Mouse (Mus musculus) ovary, postnatal 14 days (tissue): ENCODE data around the gene Hps1.

Source experiments
- DNase-seq: peaks from one replicate; pipeline ENCODE4 v3.0.0; 2022; ENCODE audit warnings: low spot score

The Hps1 gene

DNA sequence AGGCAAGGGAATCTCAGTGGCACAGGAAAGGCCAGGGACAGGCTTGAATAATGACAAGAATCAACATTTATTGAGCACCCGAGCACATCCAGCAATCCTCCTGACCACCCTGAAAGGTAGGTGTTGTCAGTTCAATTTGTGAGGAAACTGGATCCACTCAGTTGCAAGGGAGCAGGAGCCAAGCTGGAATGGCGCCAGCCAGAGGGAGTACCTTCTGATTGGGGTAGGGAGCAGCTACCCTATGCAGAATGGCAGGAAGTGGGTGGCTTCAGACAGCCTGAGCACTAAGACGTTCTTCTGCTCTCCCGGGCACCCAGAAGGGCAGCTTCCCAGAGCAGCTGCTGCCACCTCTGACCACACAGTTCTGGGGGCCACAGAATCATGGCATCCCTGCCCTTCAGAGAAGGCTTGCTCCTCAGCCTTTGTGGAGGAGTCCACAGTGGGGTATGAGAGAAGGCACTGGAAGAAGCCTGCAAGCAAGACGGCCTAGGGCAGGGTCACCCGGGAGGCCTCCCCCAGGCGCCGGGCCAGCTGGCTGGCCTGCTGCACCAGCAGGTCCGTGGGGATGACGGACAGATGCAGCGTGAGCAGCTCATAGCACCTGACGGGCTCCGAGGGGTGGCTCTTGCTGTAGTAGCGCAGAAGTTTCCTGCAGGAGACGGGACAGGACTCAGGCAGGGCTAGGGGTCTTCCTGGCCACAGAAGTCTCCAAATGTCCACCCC is 24.5 kb downstream of the Hps1 start:
- peak; percentile 45 for DNase-seq

DNA sequence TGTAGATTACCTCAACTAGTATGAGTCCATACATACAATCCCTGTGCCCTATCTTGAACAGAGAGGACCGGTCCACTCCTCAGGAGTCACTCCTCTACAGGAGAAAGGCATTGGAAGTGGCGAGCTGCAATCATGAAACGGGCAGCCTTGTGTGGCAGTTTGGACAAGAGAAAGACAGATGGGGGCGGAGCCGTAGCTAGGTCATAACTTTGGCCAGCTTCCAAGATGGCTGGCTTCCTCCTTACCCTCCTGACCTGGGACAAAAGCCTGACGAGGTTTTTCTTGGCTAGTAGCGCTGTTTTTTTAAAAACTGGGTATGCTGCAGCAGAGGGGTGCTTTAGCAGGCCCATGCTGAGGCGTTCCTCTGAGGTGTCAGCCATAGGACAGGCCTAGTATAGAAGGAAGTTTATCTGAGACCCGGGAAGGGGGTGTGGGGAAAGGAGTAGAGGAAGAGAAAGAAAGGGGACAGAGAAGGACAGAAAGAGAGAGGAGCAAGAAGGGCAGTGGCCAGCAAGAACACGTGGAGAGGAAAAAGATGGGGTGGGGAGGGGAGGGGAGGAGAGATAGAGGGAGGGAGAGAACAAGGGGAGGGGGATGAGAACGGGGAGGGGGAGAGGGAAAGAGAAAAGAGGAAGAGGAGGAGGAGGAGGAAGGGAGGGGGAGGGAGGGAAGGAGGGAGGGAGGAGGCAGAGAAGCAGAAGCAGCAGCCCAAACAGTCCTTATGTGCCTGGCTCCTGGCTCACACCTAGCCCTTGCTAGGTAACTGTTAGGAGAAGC is 26.4 kb downstream of the Hps1 start:
- DNase-seq: peak; percentile 73

DNA sequence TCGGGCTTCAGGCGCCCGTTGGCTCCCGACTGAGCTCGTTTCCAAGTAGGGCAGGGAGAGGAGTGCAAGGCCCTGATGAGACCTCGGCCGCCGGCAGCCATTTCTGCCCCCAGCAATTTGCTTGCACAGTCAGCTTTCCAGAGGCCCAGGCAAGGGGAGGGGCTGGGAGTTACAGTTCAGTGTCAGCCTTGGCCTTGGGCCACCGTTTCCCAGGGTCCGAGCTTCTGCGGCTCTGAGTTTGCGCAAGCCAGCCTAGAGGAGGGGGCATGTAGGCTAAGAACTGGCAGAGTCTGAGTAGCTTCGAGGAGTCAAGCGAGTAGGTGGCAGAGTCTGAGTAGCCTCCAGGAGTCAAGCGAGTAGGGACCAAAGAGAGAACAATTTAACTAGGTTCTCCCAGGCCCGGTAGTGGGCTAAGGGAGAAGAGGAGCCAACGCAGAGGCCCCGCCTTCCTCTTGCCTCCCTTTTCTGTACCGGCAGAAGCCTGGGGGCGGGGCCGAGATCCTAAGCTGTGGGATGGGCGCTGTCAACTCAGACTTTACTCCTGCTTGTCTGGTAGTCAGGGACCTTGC is 27.3 kb downstream of the Hps1 start, which contains the start of gene Pyroxd2:
Gene Pyroxd2, minus strand, starts transcription at position 413 of the 569 bp plus-strand sequence.
- peak; percentile 82 for DNase-seq

DNA sequence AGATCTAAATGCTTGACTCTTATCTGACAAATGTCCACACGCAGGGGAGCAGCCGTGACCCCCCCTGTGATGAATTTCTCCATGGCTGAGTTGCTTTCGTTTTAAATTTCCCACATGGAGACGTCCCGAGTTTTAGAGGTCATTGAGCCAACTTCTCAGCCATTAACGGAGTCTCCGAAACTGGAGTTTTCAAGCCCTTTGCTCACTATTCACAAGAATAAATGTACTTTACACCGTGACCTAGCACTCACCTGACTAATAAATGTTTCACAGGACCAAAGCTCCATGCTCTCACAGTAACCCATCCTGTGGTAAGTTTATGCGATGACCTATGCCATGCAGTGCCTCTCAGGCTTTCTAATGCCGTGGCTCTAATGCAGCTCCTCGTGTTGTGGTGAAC is 29.6 kb downstream of the Hps1 start:
- no peak for DNase-seq

DNA sequence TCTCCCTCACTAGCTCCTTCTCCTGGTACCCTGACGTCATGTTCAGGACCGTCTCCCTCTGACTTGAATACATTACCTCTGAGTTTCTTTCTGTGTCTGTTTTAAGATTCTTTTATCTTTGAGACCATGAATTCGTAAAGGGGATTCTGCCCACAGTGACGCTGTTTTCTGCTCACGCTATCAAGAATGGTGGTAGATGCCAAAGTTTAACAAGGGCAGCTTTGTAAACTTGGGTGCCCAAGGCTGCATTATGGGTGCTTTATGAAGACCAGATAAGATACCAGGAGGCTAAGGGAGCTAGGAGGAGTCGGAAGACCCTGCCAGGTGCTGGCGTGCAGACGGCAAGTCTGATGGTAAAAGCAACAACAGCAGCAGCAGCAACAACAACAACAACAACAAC is 33.1 kb downstream of the Hps1 start:
- DNase-seq: no peak

DNA sequence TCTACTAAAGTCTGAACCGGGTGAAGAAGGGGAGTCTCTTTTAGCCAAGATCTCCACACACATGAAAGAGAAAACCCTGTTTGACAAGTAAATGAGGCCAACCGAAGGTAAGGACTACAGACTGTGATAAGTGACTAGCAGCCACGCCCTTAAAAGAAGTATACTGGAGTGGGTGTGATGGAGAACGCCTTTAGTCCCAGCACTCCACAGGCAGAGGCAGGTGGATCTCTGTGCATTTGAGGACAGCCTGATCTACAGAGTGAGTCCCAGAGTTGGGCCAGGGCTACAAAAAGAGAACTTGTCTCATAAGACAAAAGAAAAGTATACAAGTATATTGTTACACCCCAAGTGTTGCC is 33.9 kb downstream of the Hps1 start:
- no peak for DNase-seq

DNA sequence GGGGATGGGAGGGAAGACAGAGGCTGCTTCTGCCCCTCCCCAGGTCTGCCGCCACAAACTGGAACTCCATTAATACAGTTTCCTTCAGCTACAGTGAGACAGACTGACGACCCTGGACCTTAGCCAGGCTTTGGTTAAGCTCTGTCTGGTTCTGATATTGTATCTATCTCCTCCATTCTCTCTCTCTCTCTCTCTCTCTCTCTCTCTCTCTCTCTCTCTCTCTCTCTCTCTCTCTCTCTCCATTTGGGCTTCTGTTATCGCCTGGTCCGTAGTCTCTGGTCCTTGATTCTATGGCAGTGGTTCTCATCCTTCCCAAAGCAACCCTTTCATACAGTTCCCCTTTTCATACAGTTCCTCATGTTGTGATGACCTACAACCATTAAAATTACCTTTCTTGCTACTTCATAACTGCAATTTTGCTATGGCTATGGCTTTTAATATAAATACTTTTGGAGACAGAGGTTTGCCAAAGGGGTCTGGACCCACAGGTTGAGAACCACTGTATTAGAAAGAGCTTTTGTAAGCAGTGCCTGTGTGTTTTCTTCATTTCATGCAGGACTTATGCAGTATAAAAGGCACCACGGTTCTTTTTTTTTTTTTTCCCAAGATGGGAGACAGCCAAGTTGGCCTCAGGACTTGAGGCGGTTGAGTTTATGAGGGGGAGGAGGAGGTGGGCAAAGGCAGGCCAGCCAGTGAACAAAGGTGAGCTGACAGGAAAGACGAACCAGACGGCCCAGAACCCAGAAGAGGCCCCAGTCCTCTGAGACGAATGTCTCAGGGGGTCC is 34.5 kb downstream of the Hps1 start:
- DNase-seq: no peak

DNA sequence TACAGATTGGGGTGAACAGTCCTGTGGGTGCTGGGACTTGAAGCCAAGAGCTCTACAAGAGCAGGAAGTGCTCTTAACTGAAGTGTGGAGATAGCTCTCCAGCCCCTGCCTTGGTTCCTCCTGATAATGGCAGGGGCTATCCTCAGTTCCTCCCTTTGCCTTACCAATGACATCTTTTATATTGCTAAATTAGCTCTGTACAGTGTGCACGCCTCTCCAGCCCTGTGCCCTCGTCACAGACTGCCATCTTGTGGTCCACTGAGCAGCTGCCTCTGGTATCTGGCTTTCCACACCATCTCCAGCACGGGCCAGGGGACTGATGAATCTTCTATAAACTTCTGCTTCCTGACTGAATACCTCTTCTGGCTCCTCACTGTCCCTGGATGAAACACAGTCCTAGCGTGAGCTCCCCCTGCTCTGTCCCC is 35.6 kb downstream of the Hps1 start:
- DNase-seq: peak; percentile 45

DNA sequence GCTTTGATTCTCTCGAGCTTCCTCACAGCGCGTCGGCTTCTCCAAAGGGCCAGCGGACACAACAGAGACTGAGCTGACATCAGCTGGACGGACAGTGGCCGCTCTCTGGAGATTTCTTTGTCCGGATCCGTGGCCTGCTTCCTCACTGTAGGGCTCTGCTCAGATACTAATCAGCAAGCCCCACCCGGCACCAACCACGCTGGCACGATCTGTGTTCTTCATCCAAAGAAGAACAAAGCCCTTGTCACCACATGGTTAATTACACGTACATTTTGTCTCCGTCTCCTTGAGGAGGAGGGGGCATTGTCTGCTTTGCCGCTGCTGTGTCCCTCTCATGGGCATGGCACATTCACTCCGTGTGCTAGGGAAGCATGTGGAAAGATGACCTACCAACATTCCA is 36.5 kb downstream of the Hps1 start:
- no peak for DNase-seq

DNA sequence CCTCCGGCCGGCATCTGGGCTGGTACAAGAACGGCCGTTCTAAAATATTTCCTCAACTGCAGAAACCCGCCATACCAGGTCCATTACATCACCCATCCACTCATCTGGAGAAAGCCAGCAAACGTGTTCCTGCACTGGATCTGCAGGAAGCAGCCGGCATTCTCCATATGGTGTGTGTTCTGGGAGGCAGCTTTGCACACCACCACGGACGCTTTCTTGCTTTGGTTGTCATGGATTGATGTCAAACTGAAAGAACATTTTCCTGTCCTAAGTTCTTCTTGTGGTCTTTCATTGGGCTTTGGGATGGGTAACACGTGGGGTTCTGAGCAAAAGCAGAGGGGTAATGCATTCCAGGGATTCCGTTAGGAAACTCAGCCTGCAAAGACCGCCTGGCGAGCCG is 37.9 kb downstream of the Hps1 start:
- no peak for DNase-seq

DNA sequence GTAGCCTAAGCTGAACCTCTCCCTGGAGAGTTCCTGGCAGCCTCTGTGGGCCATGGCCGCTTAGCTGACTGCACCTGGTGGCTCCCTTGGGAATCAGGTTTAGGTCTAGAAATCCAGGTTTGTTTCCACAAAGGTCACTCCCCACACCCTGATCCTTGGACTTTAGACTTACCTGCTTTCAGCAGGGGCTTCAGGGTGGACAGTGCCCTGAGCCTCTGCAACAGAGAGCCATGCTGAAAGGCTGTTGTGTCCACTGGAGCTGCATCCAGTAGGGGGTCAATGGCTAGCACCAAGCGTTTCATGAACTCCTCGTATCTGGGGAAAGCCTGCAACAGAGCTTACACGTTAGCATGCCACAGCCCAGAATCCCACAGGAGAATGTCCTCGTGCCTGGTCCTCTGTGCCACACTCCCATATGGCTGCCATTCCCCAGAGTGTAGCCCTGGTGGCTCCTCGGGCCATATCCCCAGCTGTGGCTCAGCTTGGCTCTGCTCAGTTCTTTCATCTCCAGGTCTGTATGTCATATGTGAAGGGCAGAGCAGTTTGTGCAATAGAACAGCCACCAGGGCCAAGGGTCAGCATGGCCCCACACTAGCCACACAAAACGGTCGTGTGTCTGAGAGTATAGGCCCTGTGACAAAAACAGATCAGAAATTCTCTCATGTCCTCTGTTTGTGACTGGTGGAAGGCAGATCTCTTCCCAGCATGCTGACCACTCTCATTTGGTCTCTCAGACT is 39.4 kb downstream of the Hps1 start:
- DNase-seq: no peak

DNA sequence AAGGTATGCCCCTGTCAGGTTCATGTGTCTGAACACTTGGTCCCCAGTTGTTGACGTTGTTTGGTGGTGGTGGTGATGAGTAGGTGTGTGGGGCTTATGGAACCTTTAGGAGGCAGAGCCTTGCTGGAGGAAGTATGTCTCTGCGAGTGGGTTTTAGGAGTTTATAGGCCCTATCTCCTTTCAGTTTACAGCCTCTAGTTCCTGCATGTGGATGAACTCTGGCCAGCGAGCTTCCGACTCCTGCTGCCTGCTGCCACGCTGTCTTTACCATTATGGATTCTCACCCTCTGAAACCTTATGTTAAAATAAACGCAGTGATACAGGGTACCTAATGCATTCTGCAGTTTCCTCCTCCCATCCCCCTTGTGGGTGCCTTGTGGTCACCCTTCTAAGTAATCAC is 40.0 kb downstream of the Hps1 start:
- DNase-seq: no peak

DNA sequence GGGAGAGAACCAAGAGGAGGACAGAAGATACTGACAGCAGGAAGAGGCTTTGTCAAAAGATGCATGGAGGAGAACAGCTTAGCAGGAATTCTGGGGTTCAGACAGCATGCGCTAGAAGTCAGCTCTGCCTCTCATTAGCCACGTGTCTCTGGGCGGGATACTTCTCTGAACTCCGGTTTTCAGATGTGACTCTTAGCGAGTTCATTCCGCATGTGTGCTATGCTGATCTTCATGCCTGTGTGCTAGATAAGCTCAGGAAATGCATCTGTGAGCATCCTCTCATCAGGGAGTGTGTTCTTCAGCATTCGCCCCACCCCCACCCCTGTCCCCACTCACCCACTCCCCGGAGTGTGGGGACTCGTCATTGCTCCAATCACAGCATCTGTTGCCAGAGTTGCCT is 42.0 kb downstream of the Hps1 start:
- no peak for DNase-seq

DNA sequence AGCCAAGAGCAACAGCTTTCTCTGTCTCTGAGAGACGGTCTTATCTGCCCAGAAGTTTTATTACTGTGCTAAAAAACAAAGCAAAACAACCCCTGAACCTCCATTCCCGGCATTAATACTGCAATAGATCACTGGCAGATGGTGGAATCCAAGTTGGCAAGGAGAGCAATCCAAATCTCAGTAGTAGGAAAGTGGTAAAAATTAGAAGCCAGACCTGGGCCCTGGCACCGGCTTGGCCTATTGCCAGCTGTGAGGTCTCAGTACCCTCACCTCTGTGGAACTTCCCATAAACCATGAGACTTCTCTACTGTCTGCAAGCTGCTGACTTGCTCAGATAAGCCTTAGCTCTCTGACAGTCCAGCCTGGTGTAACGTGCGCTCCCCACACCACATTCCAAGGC is 44.8 kb downstream of the Hps1 start:
- DNase-seq: no peak

DNA sequence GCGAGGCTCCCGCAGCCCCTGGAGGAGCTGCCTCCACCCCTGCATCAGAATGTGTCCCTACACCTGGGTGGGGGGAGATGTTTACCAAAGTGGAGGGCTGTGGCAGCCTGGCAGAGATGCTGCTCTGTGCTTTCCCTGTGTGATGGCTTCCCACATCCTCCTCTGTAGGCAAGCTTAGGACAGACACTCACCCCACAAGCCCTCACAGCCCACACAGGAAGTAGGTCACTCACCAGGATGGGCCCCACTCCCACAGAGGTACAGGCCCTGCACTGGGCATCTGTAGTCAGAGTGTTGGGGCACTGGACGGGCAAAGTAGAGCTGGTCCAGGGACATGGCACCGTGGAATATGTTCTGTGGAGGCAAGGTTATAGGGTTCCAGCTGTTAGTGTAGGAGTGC is 52.4 kb downstream of the Hps1 start:
- no peak for DNase-seq

DNA sequence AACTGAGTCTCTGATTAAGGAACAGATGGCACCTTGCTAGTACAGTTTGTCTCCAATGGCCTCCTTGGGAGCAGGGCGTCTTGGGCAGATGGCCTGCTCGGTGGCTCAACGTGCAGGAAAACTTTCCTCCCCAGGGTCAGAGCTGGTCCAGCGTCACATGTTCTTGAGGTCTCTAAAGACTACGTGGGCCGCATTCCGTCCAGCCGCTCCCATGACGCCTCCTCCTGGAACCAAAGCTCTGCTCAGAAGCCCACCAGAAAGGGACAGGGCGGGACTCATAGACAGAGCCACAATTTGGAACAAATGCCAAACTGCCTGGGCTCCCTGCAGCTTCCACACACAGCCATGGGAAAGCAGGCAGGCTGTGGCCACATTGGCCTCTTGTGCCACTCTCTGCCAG is 53.0 kb downstream of the Hps1 start:
- DNase-seq: no peak

DNA sequence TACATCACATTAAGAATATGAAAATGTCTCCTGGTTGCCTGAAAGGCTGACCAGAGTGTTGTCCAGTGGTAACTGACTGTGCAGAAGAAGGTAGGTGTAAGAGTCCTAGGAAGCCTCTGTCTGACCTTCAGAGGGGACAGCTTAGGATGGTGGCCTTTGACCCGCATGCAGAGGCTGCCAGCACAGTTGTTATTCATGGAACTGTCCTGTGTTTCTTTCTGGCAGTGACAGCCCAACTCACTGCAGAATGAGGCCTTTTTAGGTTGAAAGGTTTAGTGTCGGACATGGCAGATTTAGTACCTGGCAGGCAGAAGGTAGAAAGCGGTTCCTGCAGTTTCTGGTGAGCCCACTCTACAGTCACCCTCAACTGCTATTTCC is 53.8 kb downstream of the Hps1 start:
- no peak for DNase-seq

DNA sequence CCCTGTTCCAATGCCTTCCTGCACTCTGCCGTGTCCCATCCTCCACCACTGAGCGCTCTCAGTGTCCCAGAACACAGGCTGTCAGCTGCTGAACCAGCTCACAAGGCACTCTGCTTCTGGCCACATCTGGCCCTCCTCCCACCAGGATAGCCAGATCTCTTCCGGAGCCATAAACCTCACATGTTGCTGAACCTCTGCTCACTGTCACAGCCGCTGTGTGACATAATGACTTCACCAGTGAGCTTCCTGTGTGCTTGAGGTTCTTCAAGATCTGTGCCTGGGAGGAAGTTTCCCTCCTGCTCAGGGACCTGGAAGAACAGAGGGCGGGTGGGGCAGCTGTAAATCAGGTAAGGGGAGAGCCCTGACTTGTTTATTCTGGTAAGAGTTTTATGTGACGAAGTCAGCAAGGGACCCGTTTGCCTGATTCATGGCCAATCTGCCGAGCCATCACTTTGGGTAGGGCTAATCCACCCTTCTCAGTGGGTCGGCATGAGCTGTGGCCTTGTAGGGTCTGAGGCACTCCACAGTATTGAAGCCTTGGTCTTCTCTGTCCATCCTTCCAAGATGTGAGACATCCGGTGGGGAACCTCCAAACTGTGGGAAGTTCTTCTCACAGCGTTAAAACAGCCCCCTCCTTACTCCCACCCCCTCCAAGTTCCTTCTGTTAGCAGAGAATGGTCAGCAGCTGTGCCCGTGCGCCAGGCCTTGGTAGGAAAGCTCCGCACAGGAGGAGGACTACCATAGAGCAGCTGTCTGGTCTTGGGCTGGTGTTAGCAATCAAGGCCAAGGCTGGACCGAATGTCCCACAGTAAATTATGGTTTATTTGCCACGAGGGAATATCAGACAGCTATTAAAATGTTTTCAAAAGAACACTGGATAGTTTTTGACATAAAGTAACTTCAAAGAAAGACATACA is 54.5 kb downstream of the Hps1 start:
- DNase-seq: no peak

DNA sequence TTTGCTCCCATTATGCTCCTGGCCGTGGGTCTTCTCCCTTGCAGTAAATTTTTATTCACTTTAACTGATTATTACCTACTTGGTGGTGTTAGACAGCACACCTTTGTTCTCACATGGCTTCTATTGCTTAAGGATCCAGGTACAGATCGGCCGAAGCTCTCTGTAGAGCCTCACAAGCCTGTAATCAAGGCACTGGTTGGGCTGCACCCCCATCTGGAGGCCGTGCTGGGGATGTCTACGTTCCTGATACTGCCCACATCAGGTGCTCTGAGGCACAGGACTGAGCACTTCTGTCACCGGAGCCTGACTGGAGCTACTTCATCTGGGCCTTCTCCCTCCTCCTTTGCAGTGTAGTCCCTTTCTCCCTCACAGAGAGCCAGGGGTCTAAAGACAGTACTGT is 56.5 kb downstream of the Hps1 start:
- no peak for DNase-seq

DNA sequence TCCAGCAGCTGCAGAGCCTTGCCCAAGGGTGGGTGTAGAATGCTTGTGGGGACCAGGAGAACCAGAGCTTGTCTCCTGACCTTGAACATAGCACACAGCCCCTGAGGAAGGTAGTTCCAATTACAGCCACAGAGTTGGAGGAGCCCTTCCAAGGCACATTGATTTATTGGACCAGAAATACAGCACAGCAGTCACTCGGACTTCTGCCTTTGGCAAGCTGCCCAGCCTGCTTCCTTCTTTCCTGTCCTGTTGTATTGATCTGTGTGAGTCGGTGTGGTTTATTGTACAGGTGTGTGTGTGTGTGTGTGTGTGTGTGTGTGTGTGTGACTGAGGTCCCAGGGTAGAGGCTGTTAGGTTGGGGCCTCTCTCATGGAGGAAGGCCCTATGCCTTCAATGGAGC is 57.3 kb downstream of the Hps1 start:
- peak; percentile 6 for DNase-seq

DNA sequence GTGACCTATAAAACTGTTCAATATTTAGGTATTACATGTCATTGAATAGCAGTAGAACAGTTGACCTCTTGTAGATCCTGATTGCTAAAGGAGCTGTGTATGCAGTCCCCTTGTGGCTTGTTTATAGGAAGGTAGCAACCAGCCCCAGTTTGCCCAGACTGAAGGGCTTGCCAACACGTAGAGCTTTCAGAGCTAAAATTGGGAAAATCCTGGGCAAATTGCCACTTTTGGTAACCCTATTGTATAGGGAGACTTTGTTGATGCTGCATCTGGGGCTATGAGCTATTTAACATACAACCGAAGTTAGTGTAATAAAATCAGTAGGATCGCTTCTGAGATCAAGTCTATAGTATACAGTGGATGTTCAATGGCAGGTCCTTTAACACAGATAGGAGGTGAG is 61.7 kb downstream of the Hps1 start:
- no peak for DNase-seq
